Mouse (Mus musculus) heart, postnatal 25 days (tissue): Measurements from ENCODE around the gene Rptor. TPM values are rescaled to one million over a fixed set of nuclear protein-coding genes. Genes with fewer than 3 reads are reported as not detected.

Experiments
- DNase-seq: peaks from one replicate; pipeline ENCODE4 v3.0.0; 2022; ENCODE audit warnings: low spot score
- intact Hi-C: fragments of 180-260 bp; cut with DNase I; formaldehyde crosslinking; loops from one replicate; pipeline ENCODE4 v1.15.1; 2025
- total RNA-seq, 2 experiments: library from RNA; stranded (reverse); gene quantifications; 2 replicates each; pipeline ENCODE4 v1.2.3; 2021

Gene Rptor
- total RNA-seq, 2 experiments from 2014 or later: 32.5 to 34.4 TPM

- DNase-seq: no peak
- intact Hi-C loops: no loop called here
Measured at GRCm38 (mm10) chr11:119772896-119773295, 170.2 kb downstream of the Rptor start.

- intact Hi-C loops: no loop called here
- DNase-seq: no peak
Measured at GRCm38 (mm10) chr11:119775076-119775760, 172.5 kb downstream of the Rptor start.

GRCm38 (mm10) chr11:119777236-119777635 is 174.5 kb downstream of the Rptor start:
- DNase-seq: no peak
- intact Hi-C loops: no loop called here

- intact Hi-C loops: no loop called here
- DNase-seq: no peak
Measured at GRCm38 (mm10) chr11:119777872-119778271, 175.2 kb downstream of the Rptor start.

GRCm38 (mm10) chr11:119780290-119780689 is 177.6 kb downstream of the Rptor start:
- DNase-seq: no peak
- intact Hi-C loops: loop anchor here (5.0 kb wide), 1 partner anchor 278 kb away; no protein-coding TSS in a partner anchor

GRCm38 (mm10) chr11:119781165-119781564 is 178.5 kb downstream of the Rptor start:
- no peak for DNase-seq
- intact Hi-C loops: loop anchor here (5.0 kb wide), 1 partner anchor 279 kb away; no protein-coding TSS in a partner anchor

GRCm38 (mm10) chr11:119781726-119782125 is 179.0 kb downstream of the Rptor start:
- intact Hi-C loops: loop anchor here (5.0 kb wide), 1 partner anchor 279 kb away; no protein-coding TSS in a partner anchor
- DNase-seq: no peak

- intact Hi-C loops: loop anchor here (5.0 kb wide), 1 partner anchor 281 kb away; no protein-coding TSS in a partner anchor
- DNase-seq: no peak
Measured at GRCm38 (mm10) chr11:119783653-119784052, 180.9 kb downstream of the Rptor start.

- intact Hi-C loops: loop anchor here (5.0 kb wide), 1 partner anchor 283 kb away; no protein-coding TSS in a partner anchor
- no peak for DNase-seq
Measured at GRCm38 (mm10) chr11:119784672-119785341, 182.1 kb downstream of the Rptor start.

- intact Hi-C loops: no loop called here
Measured at GRCm38 (mm10) chr11:119785661-119786384, 183.1 kb downstream of the Rptor start.

GRCm38 (mm10) chr11:119786385-119786880 is 183.7 kb downstream of the Rptor start:
- intact Hi-C loops: no loop called here
- no peak for DNase-seq

More at GRCm38 (mm10) chr11:119785661-119786384, 183.1 kb downstream of the Rptor start:
- DNase-seq: no peak

GRCm38 (mm10) chr11:119788488-119788887 is 185.8 kb downstream of the Rptor start:
- no peak for DNase-seq
- intact Hi-C loops: no loop called here

GRCm38 (mm10) chr11:119788919-119789713 is 186.4 kb downstream of the Rptor start:
- no peak for DNase-seq
- intact Hi-C loops: no loop called here

GRCm38 (mm10) chr11:119791923-119792564 is 189.3 kb downstream of the Rptor start:
- intact Hi-C loops: no loop called here

GRCm38 (mm10) chr11:119793378-119793777 is 190.7 kb downstream of the Rptor start:
- intact Hi-C loops: no loop called here
- DNase-seq: no peak

More at GRCm38 (mm10) chr11:119791923-119792564, 189.3 kb downstream of the Rptor start:
- no peak for DNase-seq

- no peak for DNase-seq
- intact Hi-C loops: no loop called here
Measured at GRCm38 (mm10) chr11:119794020-119794419, 191.3 kb downstream of the Rptor start.

GRCm38 (mm10) chr11:119794671-119795070 is 192.0 kb downstream of the Rptor start:
- DNase-seq: no peak
- intact Hi-C loops: no loop called here

- intact Hi-C loops: no loop called here
- DNase-seq: no peak
Measured at GRCm38 (mm10) chr11:119796406-119796805, 193.7 kb downstream of the Rptor start.

GRCm38 (mm10) chr11:119796846-119797245 is 194.1 kb downstream of the Rptor start:
- intact Hi-C loops: no loop called here
- no peak for DNase-seq
